Mouse (Mus musculus): ENCODE results near the gene Mrps18b. TPM values are rescaled to one million over a fixed set of nuclear protein-coding genes. Genes with fewer than 3 reads are reported as not detected.

Gene Mrps18b
- polyA plus RNA-seq, 1 experiment from 2014 or later, result 63.6 TPM

GRCm38 (mm10) chr17:35864832-35865353 is 51.3 kb downstream of the Mrps18b start:
- Histone ChIP-seq H3K4me3 (replicated peaks; ENCODE audit: low read length) (peak overlapping the region; percentile 75), H3K27me3 (ENCODE audit: control insufficient read depth, insufficient read depth, low read length) (no peaks in the 10 kb centered on the region), H3K9ac (peak overlapping the region; percentile 95), H3K9me3 (ENCODE audit: control insufficient read depth, low read length) (no peaks in the 10 kb centered on the region), H3K4me2 (replicated peaks) (peak overlapping the region; percentile 99), H3K4me1 (replicated peaks; ENCODE audit: control insufficient read depth, insufficient read depth, low read length) (peaks cover 47% of the 10 kb centered on the region), H3K27ac (peak overlapping the region; percentile 98), H3K36me3 (replicated peaks; ENCODE audit: control insufficient read depth, insufficient read depth) (0 out of 2 replicates have a peak, but pooled peaks cover 7% of the 10 kb centered on the region)
- DNase-seq (ENCODE audit: low spot score), result no peak
- ATAC-seq (ENCODE audit: low FRiP score), result no peak
- 23% methylated on average over 10 of the region's 10 CpGs for WGBS

- H3K4me3 ChIP-seq (replicated peaks; ENCODE audit: low read length), result peak within 1 kb of the TSS; percentile 72
- ATAC-seq (ENCODE audit: low FRiP score) (peak; percentile 89), DNase-seq (ENCODE audit: low spot score) (peak; percentile 84)
- H3K9me3 ChIP-seq (ENCODE audit: control insufficient read depth, low read length), result no peaks in the 10 kb centered on the region
- H3K4me2 ChIP-seq (replicated peaks), result peak within 1 kb of the TSS; percentile 55
- H3K27me3 ChIP-seq (ENCODE audit: control insufficient read depth, insufficient read depth, low read length), result no peaks in the 10 kb centered on the region
- H3K36me3 ChIP-seq (replicated peaks; ENCODE audit: control insufficient read depth, insufficient read depth), result peaks cover 25% of the 10 kb centered on the region
- H3K4me1 ChIP-seq (replicated peaks; ENCODE audit: control insufficient read depth, insufficient read depth, low read length), result peaks cover 20% of the 10 kb centered on the region
- under 1% methylated on average over 47 of the region's 47 CpGs for WGBS
- peak within 1 kb of the TSS; percentile 96 for H3K27ac ChIP-seq
- H3K9ac ChIP-seq, result peak within 1 kb of the TSS; percentile 82
Measured at GRCm38 (mm10) chr17:35861198-35861857, 54.9 kb downstream of the Mrps18b start, which contains the start of gene Nrm. TSS of gene Nrm (plus strand) at chr17:35861318.

- H3K27ac ChIP-seq, result peak overlapping the region; percentile 96
- no peak for DNase-seq (ENCODE audit: low spot score)
- H3K36me3 ChIP-seq (replicated peaks; ENCODE audit: control insufficient read depth, insufficient read depth), result peaks cover 25% of the 10 kb centered on the region
- H3K9me3 ChIP-seq (ENCODE audit: control insufficient read depth, low read length), result no peaks in the 10 kb centered on the region
- ATAC-seq (ENCODE audit: low FRiP score), result peak; percentile 9; the same call in 1 of the 2 replicates
- H3K4me2 ChIP-seq (replicated peaks), result peak overlapping the region; percentile 55
- peak overlapping the region; percentile 82 for H3K9ac ChIP-seq
- H3K27me3 ChIP-seq (ENCODE audit: control insufficient read depth, insufficient read depth, low read length), result no peaks in the 10 kb centered on the region
- 8% methylated on average over 12 of the region's 12 CpGs for WGBS
- H3K4me3 ChIP-seq (replicated peaks; ENCODE audit: low read length), result peak overlapping the region; percentile 72
- H3K4me1 ChIP-seq (replicated peaks; ENCODE audit: control insufficient read depth, insufficient read depth, low read length), result peaks cover 20% of the 10 kb centered on the region
Measured at GRCm38 (mm10) chr17:35860831-35861197, 55.4 kb downstream of the Mrps18b start.

MicroRNAs encoded within 50 kb of the gene (microRNA counts, 519-probe panel; counts per million panel counts)
- not detected for microRNA mmu-miR-1894-3p
- not detected for microRNA mmu-miR-1894-5p
- microRNA mmu-miR-877, result not detected

Small RNA genes within 50 kb of the gene (microRNA-seq; reads per million reads assigned to microRNA genes)
- gene Gm28033 (0.48 reads per million), gene Mir1894 (not detected), gene Mir877 (76.5 reads per million, percentile 49 among the genes with 10 or more reads in this experiment)

Other genes with a start within 250 kb of the Mrps18b start
- 14.8 and 14.9 TPM in 2 replicates for gene Vars2, start 248.8 kb downstream of the Mrps18b start, polyA plus RNA-seq (2014; fragmentation: Nextera tagmentation; extraction: Ambion mirVana)
- 21.3 and 22.8 TPM in 2 replicates for gene Gtf2h4, start 242.7 kb downstream of the Mrps18b start, polyA plus RNA-seq (2014; fragmentation: Nextera tagmentation; extraction: Ambion mirVana)
- 62.7 and 72.5 TPM in 2 replicates for gene Ddr1, start 211.8 kb downstream of the Mrps18b start, polyA plus RNA-seq (2014; fragmentation: Nextera tagmentation; extraction: Ambion mirVana)
- 6.6 and 7.5 TPM in 2 replicates for gene Ier3, start 94.7 kb downstream of the Mrps18b start, polyA plus RNA-seq (2014; fragmentation: Nextera tagmentation; extraction: Ambion mirVana)
- 86.3 and 96.6 TPM in 2 replicates for gene Flot1, start 93.2 kb downstream of the Mrps18b start, polyA plus RNA-seq (2014; fragmentation: Nextera tagmentation; extraction: Ambion mirVana)
- gene Tubb5, start 78.1 kb downstream of the Mrps18b start, polyA plus RNA-seq (2014; fragmentation: Nextera tagmentation; extraction: Ambion mirVana), result 1,664 and 1,709 TPM in 2 replicates
- 9.2 and 10.7 TPM in 2 replicates for gene Mdc1, start 74.9 kb downstream of the Mrps18b start, polyA plus RNA-seq (2014; fragmentation: Nextera tagmentation; extraction: Ambion mirVana)
- gene Nrm, start 55.1 kb downstream of the Mrps18b start, polyA plus RNA-seq (2014; fragmentation: Nextera tagmentation; extraction: Ambion mirVana), result 18.2 and 20.3 TPM in 2 replicates
- 18.8 and 20.7 TPM in 2 replicates for gene Ppp1r18, start 50.8 kb downstream of the Mrps18b start, polyA plus RNA-seq (2014; fragmentation: Nextera tagmentation; extraction: Ambion mirVana)
- 25.8 and 29.0 TPM in 2 replicates for gene Dhx16, start 36.6 kb downstream of the Mrps18b start, polyA plus RNA-seq (2014; fragmentation: Nextera tagmentation; extraction: Ambion mirVana)
- 55.3 and 57.5 TPM in 2 replicates for gene 2310061I04Rik, start 19.0 kb downstream of the Mrps18b start, polyA plus RNA-seq (2014; fragmentation: Nextera tagmentation; extraction: Ambion mirVana)
- 387 and 408 TPM in 2 replicates for gene Atat1, start 6.3 kb downstream of the Mrps18b start, polyA plus RNA-seq (2014; fragmentation: Nextera tagmentation; extraction: Ambion mirVana)
- gene Ppp1r10, start within 50 bp of the Mrps18b start, polyA plus RNA-seq (2014; fragmentation: Nextera tagmentation; extraction: Ambion mirVana), result 34.8 and 37.9 TPM in 2 replicates
- gene Abcf1, start 53.4 kb upstream of the Mrps18b start, polyA plus RNA-seq (2014; fragmentation: Nextera tagmentation; extraction: Ambion mirVana), result 65.5 and 74.9 TPM in 2 replicates
- 46.8 and 52.2 TPM in 2 replicates for gene Gnl1, start 63.5 kb upstream of the Mrps18b start, polyA plus RNA-seq (2014; fragmentation: Nextera tagmentation; extraction: Ambion mirVana)
- gene Prr3, start 63.8 kb upstream of the Mrps18b start, polyA plus RNA-seq (2014; fragmentation: Nextera tagmentation; extraction: Ambion mirVana), result 70.4 and 83.1 TPM in 2 replicates
- 9.1 and 11.7 TPM in 2 replicates for gene H2-T24, start 104.2 kb upstream of the Mrps18b start, polyA plus RNA-seq (2014; fragmentation: Nextera tagmentation; extraction: Ambion mirVana)
- gene H2-T23, start 116.5 kb upstream of the Mrps18b start, polyA plus RNA-seq (2014; fragmentation: Nextera tagmentation; extraction: Ambion mirVana), result 3.0 and 4.1 TPM in 2 replicates
- 7.2 and 8.0 TPM in 2 replicates for gene H2-T22, start 126.4 kb upstream of the Mrps18b start, polyA plus RNA-seq (2014; fragmentation: Nextera tagmentation; extraction: Ambion mirVana)
- not detected in 2 replicates for gene Gm6034, start 126.6 kb upstream of the Mrps18b start, polyA plus RNA-seq (2014; fragmentation: Nextera tagmentation; extraction: Ambion mirVana)
- gene Gm11127, start 142.0 kb upstream of the Mrps18b start, polyA plus RNA-seq (2014; fragmentation: Nextera tagmentation; extraction: Ambion mirVana), result 0.25 TPM in 1 of 2 replicates, not detected in the other
- gene Gm19684, start 205.3 kb upstream of the Mrps18b start, polyA plus RNA-seq (2014; fragmentation: Nextera tagmentation; extraction: Ambion mirVana), result not detected in 2 replicates
- gene Gm7030, start 213.0 kb upstream of the Mrps18b start, polyA plus RNA-seq (2014; fragmentation: Nextera tagmentation; extraction: Ambion mirVana), result not detected in 2 replicates

Measured in hindbrain, embryonic 14.5 days (tissue).